Mouse (Mus musculus): ENCODE data around the gene Vps39.

Vps39 gene

DNA sequence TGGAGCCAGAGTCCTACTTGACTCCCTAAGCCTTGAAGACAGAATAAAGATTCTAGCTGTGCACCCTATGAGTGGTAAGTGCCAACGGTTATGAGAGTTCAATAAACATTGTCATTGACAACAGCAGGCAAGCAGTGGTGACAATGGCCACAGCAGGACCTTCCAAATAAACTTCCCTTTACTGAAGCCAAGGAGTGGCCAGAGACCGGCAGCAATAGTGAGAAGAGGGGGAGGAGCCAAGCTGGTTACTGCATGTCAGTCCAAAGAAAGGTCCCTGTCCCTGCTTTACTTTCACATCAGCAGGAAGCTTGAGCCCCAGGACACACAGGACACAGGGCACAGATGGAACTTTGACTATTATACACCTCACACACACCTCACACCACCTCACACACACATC is 56.8 kb downstream of the Vps39 start:
- whole genome bisulfite sequencing = 31% methylated on average over 2 of the region's 2 CpGs

DNA sequence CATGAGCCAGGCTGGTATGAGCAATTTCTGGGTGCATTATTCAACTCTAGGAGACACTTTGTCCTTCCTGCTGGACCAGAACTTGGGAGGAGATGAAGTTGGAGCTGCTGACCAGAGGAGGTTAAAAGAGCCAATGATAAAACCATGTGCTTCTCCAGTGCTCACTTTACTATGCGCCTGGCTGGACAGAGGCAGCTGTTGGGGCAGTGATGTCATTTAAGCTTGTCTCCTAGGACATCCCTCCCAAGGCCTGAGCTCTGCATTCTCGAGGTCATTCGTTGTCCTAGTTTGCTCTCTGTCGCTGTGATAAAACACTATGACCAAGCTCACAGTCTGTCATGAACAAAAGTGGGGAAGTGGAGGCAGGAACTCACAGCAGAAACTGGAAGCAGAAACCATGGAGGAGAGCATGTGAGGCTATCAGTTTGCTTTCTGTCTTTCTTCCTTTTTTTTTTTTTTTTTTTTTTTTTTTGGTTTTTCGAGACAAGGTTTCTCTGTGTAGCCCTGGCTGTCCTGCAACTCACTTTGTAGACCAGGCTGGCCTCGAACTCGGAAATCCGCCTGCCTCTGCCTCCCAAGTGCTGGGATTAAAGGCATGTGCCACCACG is 61.4 kb downstream of the Vps39 start:
- 80% methylated on average over 8 of the region's 9 CpGs for WGBS

DNA sequence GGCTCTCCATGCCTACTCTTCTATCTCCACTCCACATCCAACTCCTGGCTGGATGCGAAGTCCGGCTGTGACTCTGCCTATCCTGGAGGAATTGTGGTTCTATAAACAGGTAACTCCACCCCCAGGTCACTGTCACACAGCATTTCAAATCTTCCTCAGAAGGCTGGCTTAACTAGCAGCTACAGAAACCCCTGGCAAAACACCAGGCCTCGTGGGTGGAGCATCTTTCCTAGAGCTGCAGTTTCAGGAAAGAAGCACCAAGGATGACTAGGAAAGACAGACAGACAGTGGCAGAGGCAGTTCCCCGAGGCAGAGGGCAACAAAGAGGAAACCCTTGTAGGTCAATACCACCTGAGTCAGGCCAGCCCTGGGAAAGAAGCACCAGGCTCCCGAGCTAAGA is 63.9 kb downstream of the Vps39 start, which contains the start of gene Pla2g4d:
Gene Pla2g4d (minus strand): TSS at position 203 of the 400 bp plus-strand sequence.
- 51% methylated on average over 5 of the region's 5 CpGs for WGBS

DNA sequence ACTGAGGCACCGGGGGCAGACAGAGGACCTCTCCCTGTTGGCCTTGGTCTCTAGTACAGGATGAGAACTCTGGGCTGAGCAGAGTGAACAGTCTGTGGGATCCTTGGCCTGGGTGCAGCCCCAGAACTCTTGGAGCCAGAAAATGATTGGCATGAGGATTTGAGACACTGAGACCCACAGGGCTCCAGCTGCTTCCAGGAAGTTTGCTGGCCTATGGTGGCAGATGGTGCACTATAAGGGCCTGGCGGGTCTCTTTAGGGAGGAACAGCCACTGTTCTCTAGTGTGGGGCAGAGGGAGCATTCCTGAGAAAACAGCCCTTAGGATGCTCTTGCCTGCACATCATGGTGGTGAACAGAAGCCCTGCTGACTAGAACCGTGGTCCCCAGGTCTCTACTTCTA is 64.5 kb downstream of the Vps39 start:
- 88% methylated on average over 3 of the region's 3 CpGs for WGBS

DNA sequence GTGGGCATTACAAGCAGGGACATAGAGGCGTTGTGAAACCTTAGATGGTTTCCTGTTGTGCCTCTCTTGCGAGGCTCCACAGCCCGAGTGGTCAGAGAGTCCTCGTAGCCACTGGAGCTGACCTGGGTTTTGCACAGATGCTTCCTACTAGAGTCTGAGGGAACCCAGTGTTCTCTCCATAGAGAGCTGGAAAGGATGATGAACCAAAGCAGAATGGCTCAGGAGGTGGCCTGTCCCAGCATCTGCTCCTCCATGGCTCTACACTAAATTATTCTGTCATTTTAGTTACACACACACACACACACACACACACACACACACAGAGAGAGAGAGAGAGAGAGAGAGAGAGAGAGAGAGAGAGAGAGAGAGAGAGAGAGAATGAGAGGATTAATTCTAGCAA is 67.3 kb downstream of the Vps39 start:
- WGBS = 87% methylated on average over 4 of the region's 4 CpGs

DNA sequence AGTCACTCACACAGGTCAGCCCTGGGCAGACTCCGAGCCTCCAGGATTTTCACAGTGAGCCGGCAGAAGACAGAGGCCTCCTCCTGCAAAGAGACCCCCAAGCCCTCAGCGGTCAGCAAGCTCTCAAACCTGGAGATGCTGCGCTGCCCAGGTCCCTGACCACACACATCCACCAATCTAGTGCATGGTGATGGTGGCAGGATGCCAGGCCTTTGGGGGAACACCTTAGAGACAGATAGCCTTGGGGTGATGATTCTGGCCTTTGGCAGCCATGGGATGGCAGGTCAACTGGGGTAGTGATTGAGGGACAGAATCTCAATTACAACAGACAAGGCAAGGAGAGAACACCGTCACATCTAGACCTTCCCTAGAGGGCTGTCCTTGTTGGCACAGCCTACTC is 68.8 kb downstream of the Vps39 start:
- WGBS = 94% methylated on average over 5 of the region's 5 CpGs

DNA sequence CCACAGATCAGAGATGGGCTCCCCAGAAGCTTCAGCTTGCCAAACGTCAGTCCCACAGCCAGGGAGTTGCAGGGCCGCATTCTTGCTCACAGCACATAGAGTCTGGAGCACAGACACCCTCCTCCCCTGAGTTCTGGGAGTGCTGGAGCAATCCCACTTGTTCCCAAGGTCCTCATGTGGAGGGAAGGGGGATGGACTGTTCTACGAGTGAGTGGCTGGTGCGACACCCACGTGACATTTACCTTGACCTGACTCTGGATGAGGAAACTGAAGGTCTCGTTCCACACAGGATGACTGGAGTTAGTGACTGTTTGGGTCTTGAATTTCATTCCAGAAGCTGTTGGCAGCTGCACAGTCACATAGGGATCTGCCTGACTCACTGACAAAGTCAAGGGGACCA is 69.4 kb downstream of the Vps39 start:
- 74% methylated on average over 6 of the region's 6 CpGs for WGBS

DNA sequence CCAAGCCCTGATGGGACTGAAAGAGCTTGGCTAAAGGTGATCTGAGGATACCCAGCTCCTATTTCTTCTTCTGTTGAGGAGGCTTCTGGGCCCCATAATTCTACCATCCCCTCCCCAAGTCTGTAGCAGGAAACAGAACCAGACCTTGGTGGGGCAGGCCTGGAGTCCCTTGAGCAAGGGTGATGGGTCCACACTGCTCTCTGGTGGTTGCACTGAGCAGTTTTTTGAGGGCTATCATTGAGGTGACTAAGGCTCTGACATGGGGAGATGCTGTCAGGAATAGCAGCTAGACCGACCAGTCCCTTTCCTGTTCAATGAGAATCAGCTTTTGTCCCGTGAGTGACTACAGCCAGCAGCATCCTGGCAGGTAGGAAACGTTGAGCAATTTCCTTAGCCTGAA is 71.7 kb downstream of the Vps39 start:
- WGBS = 62% methylated on average over 3 of the region's 3 CpGs

DNA sequence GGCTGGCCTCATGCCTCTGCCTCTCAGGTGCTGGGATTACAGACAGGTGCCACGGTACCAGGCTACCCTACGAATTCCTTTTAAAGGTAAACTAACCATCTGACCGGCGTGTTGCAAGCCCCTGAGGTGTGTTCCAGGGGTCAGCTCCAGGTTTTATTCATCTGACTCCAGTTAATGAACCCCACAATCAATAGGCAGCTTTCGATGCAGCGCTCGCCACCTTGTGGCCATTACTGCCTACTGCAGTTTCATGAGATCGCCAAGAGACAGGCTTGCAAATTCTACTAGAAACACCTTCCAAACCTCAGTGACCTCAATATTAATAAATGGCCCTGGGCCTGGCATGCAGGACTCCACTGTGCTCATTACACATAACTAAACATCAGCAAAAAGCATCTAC is 73.0 kb downstream of the Vps39 start:
- WGBS = 16% methylated on average over 8 of the region's 8 CpGs

DNA sequence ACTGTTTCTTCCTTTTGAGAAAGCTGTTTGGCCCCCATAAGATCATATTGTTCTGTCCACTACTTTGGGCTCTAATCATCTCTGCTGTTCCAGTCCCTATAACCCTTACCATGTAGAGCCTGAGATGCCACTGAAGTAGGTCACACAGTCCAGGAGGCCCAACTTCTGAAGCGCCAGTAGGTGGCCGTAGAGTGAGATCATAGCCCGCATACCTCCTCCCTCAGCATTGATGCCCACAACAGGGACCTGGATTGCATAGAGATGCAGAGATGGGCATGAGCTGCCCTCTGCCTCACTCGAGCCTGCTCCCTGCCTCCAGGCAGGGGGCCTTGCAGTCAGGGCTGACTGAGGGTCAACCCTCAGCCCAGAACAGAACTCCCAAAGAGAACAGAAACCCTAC is 76.0 kb downstream of the Vps39 start:
- 81% methylated on average over 4 of the region's 4 CpGs for WGBS

DNA sequence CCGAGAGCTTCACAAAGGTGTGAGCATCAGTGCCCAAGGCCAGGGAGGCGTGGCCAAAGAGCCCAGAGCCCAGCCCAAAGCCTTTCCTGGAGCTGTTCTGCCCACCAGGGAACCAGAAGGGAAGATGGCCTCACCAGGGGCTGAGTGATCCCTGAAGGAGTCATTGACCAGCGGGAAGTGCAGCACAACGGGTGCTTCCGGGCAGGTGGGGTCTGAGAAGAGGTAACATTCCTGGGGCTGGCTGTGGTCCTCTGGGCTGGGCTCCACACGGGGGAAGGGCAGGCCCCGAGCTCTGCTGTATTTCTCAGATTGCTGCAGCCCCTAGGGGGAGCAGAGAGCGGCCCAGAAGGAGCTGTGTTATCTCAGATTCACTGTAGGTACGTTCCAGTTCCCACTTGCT is 84.3 kb downstream of the Vps39 start:
- 8% methylated on average over 9 of the region's 9 CpGs for WGBS
